Mouse (Mus musculus): ENCODE results near the gene Nrxn2.

DNA sequence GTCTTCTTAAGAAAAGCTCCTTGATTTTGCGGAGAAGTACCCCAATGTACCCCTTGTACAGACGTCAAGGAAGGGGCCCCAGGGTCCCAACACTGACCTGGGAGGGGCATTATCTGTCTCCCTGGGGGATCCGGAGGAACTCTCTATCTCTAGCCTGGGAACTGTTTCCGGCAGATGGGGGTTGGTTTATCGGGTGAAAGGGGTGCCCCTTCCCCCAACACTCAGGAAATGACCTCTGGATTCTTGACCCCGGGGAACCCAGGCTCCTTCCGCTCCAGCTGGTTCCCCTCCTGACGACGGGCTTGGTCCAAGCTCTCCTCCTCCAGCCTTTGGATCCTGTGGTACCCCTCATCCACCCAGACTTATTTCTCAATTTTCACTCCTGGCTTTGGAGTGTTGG is 16.6 kb upstream of the Nrxn2 start:
- TF ChIP-seq CTCF (IDR thresholded peaks at IDR 0.05; ENCODE audit: insufficient read depth, low read length), result no peak
- no peak for TF ChIP-seq POLR2A (IDR thresholded peaks at IDR 0.05; ENCODE audit: borderline replicate concordance, extremely low read depth, low read depth, low read length)

All from lung, adult 2 months (tissue).